Mouse (Mus musculus) cerebral cortex, adult 2 months (tissue): ENCODE data around the gene Cadps.

Experiments used
- WGBS: fragments of 180-500 bp; shearing (Covaris S2); methylation state at CpG from one replicate; pipeline ENCODE4 v1.1.7; 2018; 5-methylcytosine and 5-hydroxymethylcytosine counted together

Gene Cadps

GRCm38 (mm10) chr14:12448883-12449282 lies 374.0 kb downstream of the Cadps start:
- WGBS: 64% methylated on average over 6 of the region's 6 CpGs

- 20% methylated on average over 2 of the region's 2 CpGs for WGBS
These were observed 381.9 kb downstream of the Cadps start for GRCm38 (mm10) chr14:12441019-12441418.

- 53% methylated on average over 4 of the region's 4 CpGs for WGBS
These were observed 384.9 kb downstream of the Cadps start for GRCm38 (mm10) chr14:12437976-12438375.

GRCm38 (mm10) chr14:12437422-12437821 lies 385.5 kb downstream of the Cadps start:
- 61% methylated on average over 7 of the region's 7 CpGs for WGBS

- 52% methylated on average over 14 of the region's 14 CpGs for WGBS
These were observed 385.9 kb downstream of the Cadps start for GRCm38 (mm10) chr14:12436903-12437368.

- WGBS: 52% methylated on average over 8 of the region's 8 CpGs
These were observed 394.7 kb downstream of the Cadps start for GRCm38 (mm10) chr14:12428021-12428654.

- 70% methylated on average over 6 of the region's 6 CpGs for WGBS
These were observed 397.6 kb downstream of the Cadps start for GRCm38 (mm10) chr14:12425311-12425710.

GRCm38 (mm10) chr14:12410276-12410675 lies 412.6 kb downstream of the Cadps start:
- WGBS: 60% methylated on average over 12 of the region's 12 CpGs

GRCm38 (mm10) chr14:12409811-12410210 lies 413.1 kb downstream of the Cadps start:
- WGBS: 76% methylated on average over 3 of the region's 3 CpGs

- WGBS: 71% methylated on average over 10 of the region's 10 CpGs
These were observed 416.3 kb downstream of the Cadps start for GRCm38 (mm10) chr14:12406588-12406987.

- WGBS: 72% methylated on average over 5 of the region's 5 CpGs
These were observed 417.7 kb downstream of the Cadps start for GRCm38 (mm10) chr14:12405201-12405600.

- 44% methylated on average over 3 of the region's 3 CpGs for WGBS
These were observed 418.2 kb downstream of the Cadps start for GRCm38 (mm10) chr14:12404724-12405123.

GRCm38 (mm10) chr14:12404052-12404451 lies 418.8 kb downstream of the Cadps start:
- 75% methylated on average over 3 of the region's 3 CpGs for WGBS

- WGBS: 58% methylated on average over 5 of the region's 5 CpGs
These were observed 422.8 kb downstream of the Cadps start for GRCm38 (mm10) chr14:12400116-12400515.

- WGBS: 88% methylated on average over 3 of the region's 3 CpGs
These were observed 425.3 kb downstream of the Cadps start for GRCm38 (mm10) chr14:12397561-12397960.

- 47% methylated on average over 2 of the region's 2 CpGs for WGBS
These were observed 428.6 kb downstream of the Cadps start for GRCm38 (mm10) chr14:12394318-12394717.

- 39% methylated on average over 12 of the region's 12 CpGs for WGBS
These were observed 429.5 kb downstream of the Cadps start for GRCm38 (mm10) chr14:12393271-12393861.

GRCm38 (mm10) chr14:12391167-12391566 lies 431.7 kb downstream of the Cadps start:
- WGBS: 84% methylated on average over 7 of the region's 7 CpGs

- WGBS: 58% methylated on average over 14 of the region's 14 CpGs
These were observed 434.0 kb downstream of the Cadps start for GRCm38 (mm10) chr14:12388806-12389436.

GRCm38 (mm10) chr14:12388192-12388795 lies 434.6 kb downstream of the Cadps start:
- WGBS: 49% methylated on average over 4 of the region's 4 CpGs

- WGBS: 63% methylated on average over 6 of the region's 6 CpGs
These were observed 435.7 kb downstream of the Cadps start for GRCm38 (mm10) chr14:12387176-12387575.

- WGBS: 39% methylated on average over 9 of the region's 9 CpGs
These were observed 445.0 kb downstream of the Cadps start for GRCm38 (mm10) chr14:12377883-12378282.

- 90% methylated on average over 2 of the region's 2 CpGs for WGBS
These were observed 445.6 kb downstream of the Cadps start for GRCm38 (mm10) chr14:12377289-12377688.
